Mouse (Mus musculus) olfactory bulb, adult 2 months (tissue): Measurements from ENCODE around the gene Sec24b.

Source experiments
- CTCF ChIP-seq: fragments of 200-500 bp; IDR thresholded peaks from 2 replicates; pipeline ENCODE4 v1.5.1; 2012; ENCODE audit warnings: low read depth, mild to moderate bottlenecking, low read length, moderate library complexity; ENCODE audit not compliant: insufficient read depth
- POLR2A ChIP-seq: fragments of 200-500 bp; IDR thresholded peaks from 2 replicates; pipeline ENCODE4 v1.6.1; 2012; ENCODE audit warnings: mild to moderate bottlenecking, low read depth, low read length, moderate library complexity; ENCODE audit not compliant: insufficient read depth

GRCm38 (mm10) chr3:130040017-130040416 lies 21.3 kb downstream of the Sec24b start:
- TF ChIP-seq CTCF: no peak
- no peak for TF ChIP-seq POLR2A
